Mouse (Mus musculus): Measurements from ENCODE around the gene Oas1h. TPM values are rescaled to one million over a fixed set of nuclear protein-coding genes. Genes with fewer than 3 reads are reported as not detected.

Gene Oas1h
- polyA plus RNA-seq, 1 experiment, result not detected

GRCm38 (mm10) chr5:120836731-120837585, 24.3 kb upstream of the Oas1h start:
- WGBS, result 9% methylated on average over 8 of the region's 8 CpGs

GRCm38 (mm10) chr5:120844713-120845112, 16.5 kb upstream of the Oas1h start:
- TF ChIP-seq POLR2A (IDR thresholded peaks at IDR 0.05; ENCODE audit: borderline replicate concordance, insufficient read depth, low read length) (no peak), CTCF (IDR thresholded peaks at IDR 0.05; ENCODE audit: borderline replicate concordance, insufficient read depth, low read depth, low read length) (no peak)
- WGBS, result 27% methylated on average over 3 of the region's 3 CpGs
- no peaks in the 10 kb centered on the region for H3K4me1 ChIP-seq (ENCODE audit: control insufficient read depth, insufficient read depth, low read length)
- H3K27ac ChIP-seq (ENCODE audit: insufficient read depth, low read length), result no peak overlapping the region
- DNase-seq, result peak in 1 of 2 experiments; percentile 20
- H3K4me3 ChIP-seq (replicated peaks; ENCODE audit: insufficient read depth, low read depth, low read length), result no peak overlapping the region
- H3K27me3 ChIP-seq (ENCODE audit: control insufficient read depth, insufficient read depth, low read length), result no peaks in the 10 kb centered on the region

More at GRCm38 (mm10) chr5:120836731-120837585, 24.3 kb upstream of the Oas1h start:
- peak; percentile 27 to 62 for DNase-seq
- Histone ChIP-seq H3K4me3 (replicated peaks; ENCODE audit: insufficient read depth, low read depth, low read length) (no peak overlapping the region), H3K27me3 (ENCODE audit: control insufficient read depth, insufficient read depth, low read length) (no peaks in the 10 kb centered on the region), H3K27ac (ENCODE audit: insufficient read depth, low read length) (no peak overlapping the region), H3K4me1 (ENCODE audit: control insufficient read depth, insufficient read depth, low read length) (no peaks in the 10 kb centered on the region)
- TF ChIP-seq CTCF (IDR thresholded peaks at IDR 0.05; ENCODE audit: borderline replicate concordance, insufficient read depth, low read depth, low read length) (peak; percentile 72), POLR2A (IDR thresholded peaks at IDR 0.05; ENCODE audit: borderline replicate concordance, insufficient read depth, low read length) (no peak)

GRCm38 (mm10) chr5:120847067-120847466, 14.2 kb upstream of the Oas1h start, which contains the start of gene Oas1f:
TSS of gene Oas1f (plus strand) at chr5:120847367.
- H3K4me1 ChIP-seq (ENCODE audit: control insufficient read depth, insufficient read depth, low read length), result no peaks in the 10 kb centered on the region
- H3K4me3 ChIP-seq (replicated peaks; ENCODE audit: insufficient read depth, low read depth, low read length), result no peak within 1 kb of the TSS
- TF ChIP-seq CTCF (IDR thresholded peaks at IDR 0.05; ENCODE audit: borderline replicate concordance, insufficient read depth, low read depth, low read length) (no peak), POLR2A (IDR thresholded peaks at IDR 0.05; ENCODE audit: borderline replicate concordance, insufficient read depth, low read length) (no peak)
- no peak for DNase-seq
- H3K27me3 ChIP-seq (ENCODE audit: control insufficient read depth, insufficient read depth, low read length), result no peaks in the 10 kb centered on the region
- no peak within 1 kb of the TSS for H3K27ac ChIP-seq (ENCODE audit: insufficient read depth, low read length)
- WGBS, result 79% methylated on average over 4 of the region's 4 CpGs

GRCm38 (mm10) chr5:120849601-120850136, 11.6 kb upstream of the Oas1h start:
- peak in 1 of 2 experiments; percentile 15 for DNase-seq
- H3K27ac ChIP-seq (ENCODE audit: insufficient read depth, low read length), result no peak overlapping the region
- H3K27me3 ChIP-seq (ENCODE audit: control insufficient read depth, insufficient read depth, low read length), result no peaks in the 10 kb centered on the region
- no peaks in the 10 kb centered on the region for H3K4me1 ChIP-seq (ENCODE audit: control insufficient read depth, insufficient read depth, low read length)
- TF ChIP-seq POLR2A (IDR thresholded peaks at IDR 0.05; ENCODE audit: borderline replicate concordance, insufficient read depth, low read length) (no peak), CTCF (IDR thresholded peaks at IDR 0.05; ENCODE audit: borderline replicate concordance, insufficient read depth, low read depth, low read length) (peak; percentile 46; the same call in 1 of the 2 replicates)
- 54% methylated on average over 3 of the region's 3 CpGs for WGBS
- H3K4me3 ChIP-seq (replicated peaks; ENCODE audit: insufficient read depth, low read depth, low read length), result no peak overlapping the region

- WGBS, result 73% methylated on average over 2 of the region's 2 CpGs
- no peaks in the 10 kb centered on the region for H3K27me3 ChIP-seq (ENCODE audit: control insufficient read depth, insufficient read depth, low read length)
- DNase-seq, result peak in 1 of 2 experiments; percentile 15
- H3K4me3 ChIP-seq (replicated peaks; ENCODE audit: insufficient read depth, low read depth, low read length), result no peak overlapping the region
- no peak overlapping the region for H3K27ac ChIP-seq (ENCODE audit: insufficient read depth, low read length)
- no peak for TF ChIP-seq CTCF (IDR thresholded peaks at IDR 0.05; ENCODE audit: borderline replicate concordance, insufficient read depth, low read depth, low read length)
- no peak for TF ChIP-seq POLR2A (IDR thresholded peaks at IDR 0.05; ENCODE audit: borderline replicate concordance, insufficient read depth, low read length)
- peaks cover 3% of the 10 kb centered on the region; the same call in 1 of the 2 replicates for H3K4me1 ChIP-seq (ENCODE audit: control insufficient read depth, insufficient read depth, low read length)
Measured at GRCm38 (mm10) chr5:120859241-120859640, 2.0 kb upstream of the Oas1h start.

GRCm38 (mm10) chr5:120865336-120865860, 4.2 kb downstream of the Oas1h start:
- 56% methylated on average over 3 of the region's 3 CpGs for WGBS
- Histone ChIP-seq H3K4me1 (ENCODE audit: control insufficient read depth, insufficient read depth, low read length) (no peaks in the 10 kb centered on the region), H3K27me3 (ENCODE audit: control insufficient read depth, insufficient read depth, low read length) (no peaks in the 10 kb centered on the region), H3K4me3 (replicated peaks; ENCODE audit: insufficient read depth, low read depth, low read length) (no peak overlapping the region), H3K27ac (ENCODE audit: insufficient read depth, low read length) (no peak overlapping the region)
- no peak for TF ChIP-seq POLR2A (IDR thresholded peaks at IDR 0.05; ENCODE audit: borderline replicate concordance, insufficient read depth, low read length)
- DNase-seq, result no peak

GRCm38 (mm10) chr5:120869436-120870015, 8.3 kb downstream of the Oas1h start:
- H3K27ac ChIP-seq (ENCODE audit: insufficient read depth, low read length), result no peak overlapping the region
- no peak overlapping the region for H3K4me3 ChIP-seq (replicated peaks; ENCODE audit: insufficient read depth, low read depth, low read length)
- DNase-seq, result no peak
- peaks cover 9% of the 10 kb centered on the region for H3K4me1 ChIP-seq (ENCODE audit: control insufficient read depth, insufficient read depth, low read length)
- TF ChIP-seq POLR2A (IDR thresholded peaks at IDR 0.05; ENCODE audit: borderline replicate concordance, insufficient read depth, low read length) (no peak), CTCF (IDR thresholded peaks at IDR 0.05; ENCODE audit: borderline replicate concordance, insufficient read depth, low read depth, low read length) (no peak)
- WGBS, result 86% methylated on average over 7 of the region's 7 CpGs
- H3K27me3 ChIP-seq (ENCODE audit: control insufficient read depth, insufficient read depth, low read length), result no peaks in the 10 kb centered on the region
